Mouse (Mus musculus): ENCODE measurements around the gene Thbs3.

The Thbs3 gene

GRCm38 (mm10) chr3:89250435-89251040, 35.6 kb downstream of the Thbs3 start:
- DNase-seq (ENCODE audit: low read depth, low spot score) = no peak

GRCm38 (mm10) chr3:89251365-89251895, 36.5 kb downstream of the Thbs3 start:
- no peak for DNase-seq (ENCODE audit: low read depth, low spot score)

DNA sequence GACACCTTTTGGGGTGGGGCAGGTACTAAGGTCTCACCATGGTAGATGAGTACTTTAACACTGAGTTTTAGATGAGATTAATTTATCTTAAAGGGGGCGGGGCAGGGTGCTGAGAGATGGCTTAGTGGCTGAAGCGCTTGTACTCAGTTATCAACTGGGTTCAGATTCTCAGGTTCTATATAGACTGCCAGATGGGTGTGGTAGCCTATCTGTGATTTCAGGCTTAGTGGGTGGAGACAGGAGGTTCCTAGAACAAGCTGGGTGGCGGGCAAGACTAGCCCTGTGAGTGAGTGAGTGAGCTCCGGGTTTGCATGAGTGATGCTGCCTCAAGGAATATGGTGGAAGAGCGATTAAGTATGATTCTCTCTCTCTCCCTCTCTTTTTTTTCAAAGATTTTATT, 40.0 kb downstream of the Thbs3 start:
- no peak for DNase-seq (ENCODE audit: low read depth, low spot score)

GRCm38 (mm10) chr3:89256177-89256576, 41.2 kb downstream of the Thbs3 start:
- no peak for DNase-seq (ENCODE audit: low read depth, low spot score)

DNA sequence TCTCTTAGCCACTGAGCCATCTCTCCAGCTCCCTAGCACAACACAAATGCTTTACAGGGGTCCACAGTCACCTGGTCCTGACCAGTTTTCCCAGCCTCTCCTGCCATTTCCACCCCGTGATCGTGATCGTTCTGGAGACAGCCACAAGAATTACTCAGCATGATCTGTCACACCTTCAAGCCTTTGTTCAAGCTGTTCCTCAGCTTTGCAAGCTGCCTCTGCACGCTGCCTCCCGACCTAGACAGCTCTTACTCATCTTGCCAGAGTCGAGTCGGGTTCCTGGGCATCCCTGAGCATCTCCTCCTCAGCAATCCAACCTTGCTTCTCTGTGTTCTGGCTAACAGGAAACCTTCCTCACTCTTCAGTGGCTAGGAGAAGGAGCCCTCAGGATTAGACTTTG, 44.1 kb downstream of the Thbs3 start, which contains the start of gene Dpm3:
Dpm3 (plus strand) TSS at position 283 of the 400 bp plus-strand sequence.
- DNase-seq (ENCODE audit: low read depth, low spot score) = no peak

DNA sequence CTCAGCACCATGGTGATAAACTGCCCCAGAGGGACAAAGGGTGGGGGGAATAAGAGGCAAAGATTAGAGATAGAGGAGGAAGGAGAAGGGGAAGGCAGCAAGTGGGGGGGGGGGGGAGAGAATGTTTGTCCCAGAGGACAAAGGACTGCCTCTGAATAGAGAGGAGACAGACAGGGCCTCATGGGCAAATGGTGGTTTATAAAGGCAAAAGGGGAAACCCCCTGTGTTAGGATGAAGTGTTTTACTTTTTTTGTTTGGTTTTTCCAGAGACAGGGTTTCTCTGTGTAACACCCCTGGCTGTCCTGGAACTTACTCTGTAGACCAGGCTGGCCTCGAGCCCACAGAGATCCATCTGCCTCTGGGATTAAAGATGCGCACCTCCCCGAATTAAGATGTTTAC, 45.2 kb downstream of the Thbs3 start:
- no peak for DNase-seq (ENCODE audit: low read depth, low spot score)

DNA sequence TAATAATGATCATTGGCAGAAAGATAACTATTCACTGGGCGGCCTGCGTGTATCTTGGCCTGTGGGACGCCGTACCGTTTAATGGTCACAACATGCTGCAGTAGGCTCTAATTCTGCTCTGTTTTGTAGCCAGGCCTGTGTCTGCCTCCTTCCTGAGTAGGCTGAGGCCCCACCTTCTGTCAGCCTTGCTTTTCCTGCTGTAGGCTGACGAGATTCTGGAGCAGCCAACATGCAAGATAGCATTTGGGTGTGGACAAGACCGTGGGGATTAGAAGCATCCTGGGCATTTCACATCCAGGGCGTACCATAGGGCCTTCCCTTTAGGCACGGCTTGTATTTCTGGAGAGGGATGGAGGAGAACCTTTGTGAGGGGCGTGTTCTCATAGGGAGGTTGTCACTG, 47.4 kb downstream of the Thbs3 start:
- no peak for DNase-seq (ENCODE audit: low read depth, low spot score)

GRCm38 (mm10) chr3:89266439-89266893, 51.5 kb downstream of the Thbs3 start:
- no peak for DNase-seq (ENCODE audit: low read depth, low spot score)

GRCm38 (mm10) chr3:89268916-89269315, 53.9 kb downstream of the Thbs3 start:
- no peak for DNase-seq (ENCODE audit: low read depth, low spot score)

GRCm38 (mm10) chr3:89270051-89270755, 55.2 kb downstream of the Thbs3 start, which contains the start of gene Slc50a1:
Gene Slc50a1 (minus strand): TSS chr3:89270570.
- no peak for DNase-seq (ENCODE audit: low read depth, low spot score)

DNA sequence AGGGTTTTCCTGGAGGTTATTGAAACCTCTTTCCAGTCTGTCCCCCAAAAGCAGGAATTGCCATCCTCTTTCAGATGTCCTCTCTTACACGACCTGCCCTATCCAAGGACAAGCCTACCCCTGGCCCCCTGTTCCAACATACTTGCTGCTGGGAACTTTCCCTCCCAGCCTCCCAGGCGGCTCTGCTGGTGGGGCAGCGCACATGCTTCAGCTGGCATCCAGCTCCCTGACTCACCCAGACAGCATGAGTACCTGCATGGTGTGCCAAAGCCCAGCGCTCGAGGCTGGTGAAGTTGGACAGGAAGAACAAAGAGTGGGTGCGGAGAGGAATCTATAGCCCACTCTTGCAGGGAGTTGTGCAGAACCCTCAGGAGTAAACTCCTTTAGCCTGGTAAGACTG, 55.9 kb downstream of the Thbs3 start:
- DNase-seq (ENCODE audit: low read depth, low spot score) = no peak

DNA sequence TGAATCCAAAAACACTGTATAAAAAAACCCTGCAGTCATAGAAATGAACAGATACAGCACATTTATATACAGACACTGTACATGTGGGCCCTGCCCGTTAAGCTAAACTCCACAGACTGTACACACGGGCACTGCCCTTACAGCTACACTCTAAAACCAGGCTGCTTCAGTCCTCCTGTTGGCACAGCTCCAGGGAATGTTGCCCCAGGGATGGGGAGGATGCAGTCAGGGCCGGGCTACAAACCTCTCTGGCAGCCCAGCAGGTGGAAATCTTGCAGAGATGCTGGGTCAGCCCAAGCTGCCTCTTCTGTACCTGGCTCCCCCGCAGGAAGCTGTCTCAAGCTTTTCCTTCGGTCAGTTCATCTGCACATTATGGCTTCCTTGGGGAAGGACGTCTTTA, 56.8 kb downstream of the Thbs3 start:
- DNase-seq (ENCODE audit: low read depth, low spot score) = no peak

GRCm38 (mm10) chr3:89276061-89276460, 61.1 kb downstream of the Thbs3 start:
- DNase-seq (ENCODE audit: low read depth, low spot score) = no peak
